Mouse (Mus musculus): ENCODE measurements around the gene Dpp10.

Gene Dpp10

GRCm38 (mm10) chr1:124044925-124045640, at the start of gene Dpp10:
Gene Dpp10 (minus strand): TSS chr1:124045559.
- DNase-seq: no peak

GRCm38 (mm10) chr1:124048544-124048943, 3.2 kb upstream of the Dpp10 start:
- no peak for DNase-seq

- DNase-seq: no peak
Measured at GRCm38 (mm10) chr1:124045761-124046300, 472 bp upstream of the Dpp10 start.

DNA sequence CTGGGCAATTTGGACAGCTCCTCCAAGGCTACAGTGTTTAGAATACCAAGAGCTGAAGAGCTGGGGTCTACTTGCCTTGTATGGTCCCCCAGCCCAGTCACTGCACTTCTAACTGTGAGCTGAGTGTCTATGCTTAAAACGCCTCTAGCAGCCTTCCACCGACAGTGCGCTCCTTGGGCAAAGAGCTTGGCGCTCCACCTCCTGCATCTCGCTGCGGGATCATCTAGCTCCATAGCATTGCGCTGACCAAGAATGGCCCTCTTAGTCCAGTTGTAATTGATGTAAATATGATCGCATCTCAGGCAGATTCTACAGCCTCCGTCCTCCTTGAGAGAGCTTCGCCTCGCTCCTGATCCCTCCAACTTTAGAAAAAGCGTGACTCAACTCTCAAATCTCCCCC, 1.2 kb downstream of the Dpp10 start:
- DNase-seq: no peak

DNA sequence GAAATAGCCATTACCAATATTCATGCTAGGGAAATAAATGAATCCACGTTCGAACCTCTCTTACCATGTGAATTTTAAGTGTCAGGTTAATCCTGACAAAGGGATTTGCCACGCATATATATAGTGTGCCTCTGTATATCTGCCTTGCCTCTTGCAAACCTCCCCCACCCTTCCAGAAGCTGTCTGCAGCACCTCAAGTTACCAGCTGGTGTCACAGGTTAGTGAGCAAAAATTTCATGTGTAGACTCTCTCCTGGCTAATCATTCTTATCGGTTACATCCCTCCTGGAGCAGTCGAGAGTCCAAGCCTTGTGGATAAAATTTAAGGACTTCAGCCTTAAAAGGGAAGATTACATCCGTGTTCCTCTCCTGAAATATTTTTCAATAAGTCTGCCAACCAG, 1.9 kb downstream of the Dpp10 start:
- no peak for DNase-seq

DNA sequence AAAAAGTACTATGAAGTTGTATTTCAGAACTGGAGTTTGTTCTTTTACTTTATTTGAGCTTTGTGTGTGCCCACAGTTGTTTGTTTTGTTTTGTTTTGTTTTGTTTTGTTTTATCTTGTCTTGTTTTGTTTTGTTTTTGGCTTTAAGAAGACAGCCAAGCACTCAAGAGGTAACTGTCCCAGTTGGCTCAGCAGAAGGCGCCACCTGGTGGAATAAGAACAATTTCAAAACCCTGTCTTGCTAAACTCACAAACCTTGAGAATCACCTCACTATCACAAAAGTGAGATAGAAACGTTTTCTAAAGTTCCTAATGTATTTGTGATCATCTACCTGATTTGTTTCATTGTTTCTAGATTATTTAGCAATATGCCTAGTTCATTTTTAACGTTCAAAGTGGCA, 3.8 kb downstream of the Dpp10 start:
- no peak for DNase-seq

GRCm38 (mm10) chr1:124035306-124035990, 9.9 kb downstream of the Dpp10 start:
- no peak for DNase-seq

DNA sequence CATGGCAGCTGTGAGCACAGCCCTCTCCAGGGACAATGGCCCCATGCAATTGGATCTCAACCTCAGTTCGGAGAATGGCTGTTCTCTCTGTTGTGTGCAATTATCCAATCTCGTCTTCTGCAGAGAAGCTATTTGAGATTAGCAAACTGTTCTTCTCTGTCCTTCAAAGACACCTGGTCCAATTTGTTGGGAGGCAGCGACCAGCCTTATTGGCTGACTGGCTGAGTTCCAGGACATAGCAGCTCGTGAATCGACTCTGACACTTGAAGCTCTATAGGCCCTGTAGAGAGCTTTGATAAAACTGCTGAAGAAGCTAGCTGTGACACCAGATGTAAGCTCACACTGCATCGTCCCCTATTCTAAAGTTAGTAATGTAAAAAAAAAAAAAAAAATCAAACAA, 12.7 kb downstream of the Dpp10 start:
- no peak for DNase-seq

DNA sequence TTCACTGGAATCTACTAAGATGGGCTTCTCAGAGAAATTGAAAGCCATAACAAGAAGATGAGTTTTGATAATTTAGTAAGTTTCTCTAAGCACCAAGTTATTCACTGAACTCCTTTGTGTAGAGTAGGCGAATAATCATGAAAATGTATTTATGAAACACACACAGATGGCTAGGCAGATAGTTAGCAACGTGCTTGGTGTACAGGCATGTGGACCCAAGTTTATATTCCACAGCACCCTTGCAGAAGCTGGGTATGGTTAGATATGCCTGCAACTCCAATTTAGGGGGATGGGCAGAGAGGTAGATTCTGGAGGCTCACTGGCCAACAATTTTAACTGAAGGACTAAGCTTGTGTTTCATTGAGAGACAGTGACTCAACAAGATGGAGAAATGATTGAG, 13.4 kb downstream of the Dpp10 start:
- no peak for DNase-seq

GRCm38 (mm10) chr1:124002797-124003196, 42.6 kb downstream of the Dpp10 start:
- DNase-seq: no peak

GRCm38 (mm10) chr1:123995780-123996179, 49.6 kb downstream of the Dpp10 start:
- DNase-seq: no peak

- no peak for DNase-seq
Measured at GRCm38 (mm10) chr1:123985324-123986024, 59.9 kb downstream of the Dpp10 start.

GRCm38 (mm10) chr1:123978597-123978996, 66.8 kb downstream of the Dpp10 start:
- DNase-seq: no peak

DNA sequence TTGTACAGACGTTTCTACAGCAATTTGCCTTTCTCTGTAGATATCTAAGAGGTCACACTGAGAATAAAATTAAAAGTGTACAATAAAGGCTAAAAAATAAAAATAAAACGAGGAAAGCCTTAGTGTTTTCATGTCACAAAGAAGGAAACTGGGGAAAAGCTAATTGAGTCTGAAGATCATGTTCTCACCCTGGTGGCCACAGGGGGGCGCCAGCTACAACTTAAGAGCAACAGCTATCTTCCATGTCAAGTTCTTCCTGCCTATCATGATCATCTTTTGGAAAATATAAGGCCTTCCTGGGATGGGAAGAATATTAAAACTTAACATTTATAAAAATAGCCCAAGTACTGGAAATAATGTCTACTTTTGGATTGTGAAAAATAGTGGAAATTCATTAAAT, 70.7 kb downstream of the Dpp10 start:
- DNase-seq: peak; percentile 4

DNA sequence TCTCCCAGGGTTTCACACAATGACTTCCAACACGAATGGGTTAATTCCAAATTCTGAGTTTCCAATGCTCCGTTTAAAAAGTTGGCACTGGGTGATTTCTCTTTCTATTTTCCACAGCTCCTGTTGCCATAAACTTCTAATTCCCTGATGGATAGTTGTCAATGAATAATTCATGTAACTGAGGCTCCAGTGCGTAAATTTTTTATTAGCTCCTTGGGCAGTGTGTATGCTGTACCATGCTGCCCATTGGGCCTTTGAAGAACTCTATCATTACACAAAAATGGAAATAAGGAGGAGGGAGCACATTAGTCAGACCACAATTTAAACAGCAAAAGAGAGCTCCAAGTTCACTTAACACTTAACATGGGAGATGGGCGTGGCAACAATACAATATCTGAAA, 99.2 kb downstream of the Dpp10 start:
- DNase-seq: no peak

DNA sequence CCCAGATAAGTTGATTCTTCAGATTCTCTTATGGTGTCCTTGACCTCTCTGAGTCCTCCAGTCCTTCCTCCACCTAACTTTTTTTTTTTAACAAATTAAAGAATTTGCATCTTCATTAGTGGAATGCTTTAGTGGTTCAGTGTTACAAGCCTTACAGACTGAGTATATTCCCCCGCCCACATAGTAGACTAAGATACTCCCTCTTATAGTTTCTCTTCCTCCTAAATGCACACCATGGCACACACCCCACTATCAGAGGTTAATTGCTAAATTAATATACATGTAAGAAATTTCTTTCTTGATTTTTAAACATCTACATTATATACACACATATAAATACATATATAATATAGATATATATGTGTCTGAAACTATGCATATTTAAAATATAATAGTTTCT, 104.5 kb downstream of the Dpp10 start:
- DNase-seq: no peak

GRCm38 (mm10) chr1:123933812-123934727, 111.3 kb downstream of the Dpp10 start:
- DNase-seq: no peak

GRCm38 (mm10) chr1:123928003-123928370, 117.4 kb downstream of the Dpp10 start:
- no peak for DNase-seq

DNA sequence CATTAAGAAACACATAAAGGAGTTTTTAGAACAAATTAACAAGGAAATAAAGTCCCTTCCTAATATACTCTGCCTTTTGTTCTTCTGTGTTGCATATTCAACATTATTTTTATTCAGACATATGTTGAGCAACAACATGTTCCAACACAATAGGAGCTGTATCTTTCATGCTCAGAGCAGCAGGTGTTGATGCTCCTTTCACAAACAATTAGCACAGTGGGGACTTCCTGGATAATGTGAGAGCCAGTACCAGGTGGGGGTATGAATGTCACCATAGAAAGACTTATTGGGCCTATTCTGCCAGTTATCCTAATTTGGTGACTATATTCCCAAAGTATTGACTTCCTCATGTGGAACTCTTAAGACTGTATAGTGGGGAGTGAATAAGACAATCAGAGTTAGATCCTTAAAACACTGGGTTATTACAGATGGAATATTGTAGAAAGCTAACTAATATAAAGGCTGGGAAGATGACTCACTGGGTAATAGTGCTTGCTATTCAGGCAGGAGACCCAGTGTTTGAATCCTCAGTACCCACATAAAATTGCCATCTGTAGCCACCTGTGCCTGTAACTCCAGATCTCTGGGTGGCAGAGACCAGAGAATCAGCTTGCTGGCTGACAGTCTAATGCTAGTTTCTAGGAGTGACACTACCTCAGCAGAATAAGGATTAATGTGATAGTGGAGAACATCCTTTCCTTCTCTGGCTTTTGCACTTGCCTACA, 117.9 kb downstream of the Dpp10 start:
- no peak for DNase-seq

DNA sequence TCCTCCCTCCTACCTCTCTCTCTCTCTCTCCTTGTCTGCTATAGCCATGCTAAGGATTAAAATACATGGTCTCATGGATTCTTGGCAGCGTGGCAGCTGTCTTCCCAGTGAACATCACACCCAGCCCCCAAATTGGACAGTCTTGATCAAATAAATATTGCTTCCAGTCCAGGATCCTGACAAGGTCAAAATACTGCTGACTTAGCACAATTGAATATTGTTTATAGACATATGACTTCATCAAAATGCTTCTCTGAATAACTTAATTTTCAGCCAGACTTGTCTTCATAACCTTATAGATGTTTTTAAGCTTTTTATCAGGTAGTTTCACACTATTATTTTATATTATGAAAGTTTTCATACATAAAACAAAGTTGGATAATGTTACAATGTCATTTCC, 120.5 kb downstream of the Dpp10 start:
- DNase-seq: no peak

DNA sequence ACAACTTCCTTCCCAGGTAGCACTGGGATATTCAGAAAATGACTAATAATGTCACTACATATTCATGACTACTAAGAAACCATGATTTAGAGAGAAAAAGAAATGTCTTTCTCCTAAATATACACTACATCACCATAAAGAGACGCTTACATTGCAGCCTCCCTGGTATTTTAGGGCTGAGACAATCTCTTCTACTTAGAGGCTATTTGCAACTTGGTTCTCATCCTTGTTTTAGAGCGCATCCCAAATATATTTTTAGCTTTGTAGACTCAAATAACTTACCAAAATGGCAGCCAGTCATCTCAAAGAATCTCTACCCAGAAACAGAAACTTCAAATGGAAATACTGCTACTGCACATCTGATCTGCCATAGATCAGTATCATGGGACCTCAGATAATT, 121.5 kb downstream of the Dpp10 start:
- no peak for DNase-seq

- no peak for DNase-seq
Measured at GRCm38 (mm10) chr1:123919606-123920005, 125.8 kb downstream of the Dpp10 start.

All from lung, postnatal 36 days (tissue).